Mouse (Mus musculus) liver, embryonic 16.5 days (tissue): Measurements from ENCODE around the gene Map3k20. TPM values are rescaled to one million over a fixed set of nuclear protein-coding genes. Genes with fewer than 3 reads are reported as not detected.

Source experiments
- ATAC-seq: fragments of 200-750 bp; cut with Nextera tagmentation; 2 replicates; pipeline ENCODE4 v1.8.0; 2017; ENCODE audit warnings: low read depth, mild to moderate bottlenecking, moderate number of reproducible peaks, moderate library complexity
- H3K27ac ChIP-seq: fragments of 300-500 bp; sonication (generic); 2 replicates; pipeline ENCODE4 v1.5.1; 2014; ENCODE audit warnings: mild to moderate bottlenecking, low read length
- H3K27me3 ChIP-seq: fragments of 300-500 bp; sonication (generic); 2 replicates; pipeline ENCODE4 v1.6.1; 2014; ENCODE audit warnings: low read depth, low read length, mixed read lengths; ENCODE audit not compliant: control insufficient read depth, insufficient read depth
- H3K36me3 ChIP-seq: fragments of 300-500 bp; sonication (generic); 2 replicates; pipeline ENCODE4 v1.6.1; 2014; ENCODE audit warnings: mild to moderate bottlenecking; ENCODE audit not compliant: control insufficient read depth, insufficient read depth
- H3K4me1 ChIP-seq: fragments of 300-500 bp; sonication (generic); 2 replicates; pipeline ENCODE4 v1.6.1; 2014; ENCODE audit warnings: low read depth, low read length, mixed read lengths; ENCODE audit not compliant: control insufficient read depth
- H3K4me2 ChIP-seq: fragments of 300-500 bp; sonication (generic); 2 replicates; pipeline ENCODE4 v1.6.1; 2014; ENCODE audit warnings: low read depth, low read length, mixed read lengths
- H3K4me3 ChIP-seq: fragments of 300-500 bp; sonication (generic); 2 replicates; pipeline ENCODE4 v1.5.1; 2014; ENCODE audit warnings: low read depth, mild to moderate bottlenecking, low read length
- H3K9ac ChIP-seq: fragments of 300-500 bp; sonication (generic); 2 replicates; pipeline ENCODE4 v1.6.1; 2014; ENCODE audit warnings: low read depth, low read length
- H3K9me3 ChIP-seq: fragments of 300-500 bp; sonication (generic); replicated peaks from 2 replicates; pipeline ENCODE4 v1.6.1; 2016; ENCODE audit warnings: low read length; ENCODE audit not compliant: control insufficient read depth
- WGBS: fragments of 180-500 bp; shearing (Covaris S2); extraction: QIAGEN DNeasy Blood & Tissue Kit; methylation state at CpG from one replicate; pipeline ENCODE4 v1.1.7; 2014; ENCODE audit not compliant: insufficient replicate concordance; 5-methylcytosine and 5-hydroxymethylcytosine counted together
- polyA plus RNA-seq: library from polyadenylated mRNA; unstranded; fragments of >200 nt; fragmentation: Nextera tagmentation; extraction: Ambion mirVana; gene quantifications from 2 replicates; pipeline ENCODE4 v1.2.1, GENCODE M21; 2015

Map3k20 gene
- polyA plus RNA-seq, 1 experiment from 2014 or later: 7.3 TPM

DNA sequence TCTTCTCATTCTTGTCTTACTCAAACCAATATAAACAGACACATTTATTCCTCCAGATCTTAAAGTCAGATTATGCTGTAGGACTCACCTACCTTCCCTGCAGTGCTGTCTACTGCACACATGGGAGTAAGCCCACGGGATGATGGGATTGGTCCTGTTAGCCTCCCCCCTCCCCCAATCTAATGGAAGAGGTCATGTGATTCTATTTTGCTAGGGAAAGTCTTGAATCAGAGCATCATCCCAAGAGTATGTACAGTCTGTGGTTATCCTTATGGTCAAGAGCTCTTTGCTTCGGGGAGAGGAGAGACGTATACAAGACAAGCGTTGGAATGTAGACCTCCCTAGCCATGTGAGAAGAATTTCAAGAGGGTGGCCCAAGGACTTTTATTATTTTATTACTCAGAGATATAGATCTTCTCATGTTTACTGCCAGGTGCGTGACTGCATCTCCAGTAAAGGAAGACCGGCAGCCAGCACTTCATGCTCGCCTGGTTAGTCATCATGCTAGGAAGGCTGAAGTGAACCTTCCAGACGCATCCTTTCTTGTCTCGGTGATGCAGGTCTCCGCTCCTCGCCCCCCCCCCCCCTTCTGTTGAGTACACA, 3.6 kb downstream of the Map3k20 start:
- H3K36me3 ChIP-seq: no peaks in the 10 kb centered on the region
- no peaks in the 10 kb centered on the region for H3K9me3 ChIP-seq
- 78% methylated on average over 11 of the region's 11 CpGs for WGBS
- ATAC-seq: no peak
- H3K4me1 ChIP-seq: peaks cover 14% of the 10 kb centered on the region
- H3K27ac ChIP-seq: no peak overlapping the region
- H3K4me2 ChIP-seq: no peak overlapping the region
- H3K27me3 ChIP-seq: no peaks in the 10 kb centered on the region
- H3K9ac ChIP-seq: no peak overlapping the region
- no peak overlapping the region for H3K4me3 ChIP-seq

DNA sequence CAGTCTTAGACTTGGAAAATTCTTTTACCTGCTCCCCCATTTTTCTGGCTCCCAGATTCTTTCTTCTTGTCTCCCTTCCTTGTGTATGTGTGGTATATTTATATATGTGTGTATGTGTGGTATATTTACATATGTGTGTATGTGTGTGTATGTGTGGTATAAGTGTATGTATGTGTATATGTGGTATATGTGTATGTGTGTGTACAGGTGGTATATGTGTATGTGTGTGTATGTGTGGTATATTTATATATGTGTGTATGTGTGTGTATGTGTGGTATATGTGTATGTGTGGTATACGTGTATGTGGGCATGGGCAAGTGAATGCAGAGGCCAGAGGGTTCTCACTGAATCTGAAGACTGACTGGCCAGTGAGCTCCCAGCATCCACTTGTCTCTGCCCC, 5.7 kb downstream of the Map3k20 start:
- H3K36me3 ChIP-seq: no peaks in the 10 kb centered on the region
- ATAC-seq: no peak
- no peak overlapping the region for H3K4me3 ChIP-seq
- peaks cover 14% of the 10 kb centered on the region for H3K4me1 ChIP-seq
- no peaks in the 10 kb centered on the region for H3K27me3 ChIP-seq
- 68% methylated on average over 1 of the region's 1 CpGs for WGBS
- no peak overlapping the region for H3K4me2 ChIP-seq
- H3K9me3 ChIP-seq: no peaks in the 10 kb centered on the region
- no peak overlapping the region for H3K27ac ChIP-seq
- H3K9ac ChIP-seq: no peak overlapping the region

DNA sequence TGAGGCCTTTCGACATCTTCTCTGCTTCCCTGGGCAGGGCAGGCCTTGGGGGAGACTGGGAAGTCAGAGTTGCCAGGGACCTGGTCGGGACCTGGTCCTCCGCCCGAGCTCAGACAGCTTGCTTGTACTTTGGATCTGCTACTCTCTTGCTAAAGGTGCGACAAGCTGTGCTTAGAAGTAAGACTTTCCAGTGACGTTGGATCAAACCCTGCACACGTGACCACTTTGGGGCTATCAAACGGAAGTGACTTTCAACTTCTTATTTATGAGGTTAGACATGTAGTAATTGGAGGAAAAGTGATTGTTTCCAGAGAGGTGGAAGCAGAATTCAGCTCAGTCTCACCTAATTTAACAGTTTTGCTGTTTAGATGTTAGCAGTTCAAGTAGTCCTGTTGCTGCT, 7.1 kb downstream of the Map3k20 start:
- peaks cover 11% of the 10 kb centered on the region for H3K4me1 ChIP-seq
- WGBS: 76% methylated on average over 8 of the region's 8 CpGs
- H3K9ac ChIP-seq: no peak overlapping the region
- no peak overlapping the region for H3K27ac ChIP-seq
- no peak for ATAC-seq
- H3K27me3 ChIP-seq: no peaks in the 10 kb centered on the region
- no peak overlapping the region for H3K4me3 ChIP-seq
- H3K36me3 ChIP-seq: no peaks in the 10 kb centered on the region
- no peak overlapping the region for H3K4me2 ChIP-seq
- no peaks in the 10 kb centered on the region for H3K9me3 ChIP-seq

GRCm38 (mm10) chr2:72294994-72295393, 9.6 kb downstream of the Map3k20 start:
- no peak overlapping the region for H3K4me3 ChIP-seq
- H3K27ac ChIP-seq: no peak overlapping the region
- no peaks in the 10 kb centered on the region for H3K27me3 ChIP-seq
- H3K4me1 ChIP-seq: peaks cover 4% of the 10 kb centered on the region; the same call in 1 of the 2 replicates
- no peaks in the 10 kb centered on the region; the same call in 1 of the 2 replicates for H3K36me3 ChIP-seq
- no peak overlapping the region for H3K4me2 ChIP-seq
- H3K9ac ChIP-seq: no peak overlapping the region
- ATAC-seq: no peak
- no peaks in the 10 kb centered on the region for H3K9me3 ChIP-seq
- 81% methylated on average over 6 of the region's 6 CpGs for WGBS

DNA sequence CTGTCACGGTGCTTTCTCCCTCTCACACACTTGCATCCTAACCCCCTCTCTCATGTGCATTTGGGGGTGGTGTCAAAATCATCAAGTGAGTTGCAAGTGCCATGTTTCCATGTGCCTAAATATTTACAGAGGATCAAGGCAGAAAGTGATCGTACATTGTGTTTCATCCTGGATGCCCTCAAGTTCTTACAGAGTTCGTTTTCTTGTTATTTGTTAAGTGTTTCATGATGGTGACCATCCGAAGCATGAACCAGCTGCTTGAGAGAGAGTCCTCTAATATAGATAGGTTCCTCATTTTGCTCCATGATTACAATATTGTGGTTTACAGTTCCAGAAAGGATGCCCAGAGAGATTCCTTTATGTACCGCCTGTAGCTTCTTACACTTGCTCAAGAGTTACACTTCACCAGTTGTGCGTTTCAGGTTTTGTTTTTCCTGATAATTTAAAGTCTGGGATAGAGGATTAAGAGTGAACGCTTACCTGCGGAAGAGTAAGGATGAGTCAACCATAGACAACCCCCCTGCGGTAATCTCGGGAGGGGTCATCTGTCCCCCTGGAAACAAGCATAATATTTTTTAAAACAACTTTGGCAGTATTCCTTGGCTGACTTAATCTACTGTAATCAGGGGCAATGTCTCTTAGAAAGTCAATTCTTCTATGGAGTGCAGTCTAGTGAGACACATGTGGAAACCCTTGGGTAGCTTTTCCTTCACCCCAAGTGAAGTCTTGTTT, 11.7 kb downstream of the Map3k20 start:
- H3K4me1 ChIP-seq: peaks cover 4% of the 10 kb centered on the region; the same call in 1 of the 2 replicates
- ATAC-seq: no peak
- H3K4me3 ChIP-seq: no peak overlapping the region
- no peaks in the 10 kb centered on the region; the same call in none of the 2 replicates for H3K36me3 ChIP-seq
- no peak overlapping the region for H3K9ac ChIP-seq
- H3K27me3 ChIP-seq: no peaks in the 10 kb centered on the region
- H3K4me2 ChIP-seq: no peak overlapping the region
- no peak overlapping the region for H3K27ac ChIP-seq
- no peaks in the 10 kb centered on the region for H3K9me3 ChIP-seq
- WGBS: 80% methylated on average over 10 of the region's 10 CpGs

DNA sequence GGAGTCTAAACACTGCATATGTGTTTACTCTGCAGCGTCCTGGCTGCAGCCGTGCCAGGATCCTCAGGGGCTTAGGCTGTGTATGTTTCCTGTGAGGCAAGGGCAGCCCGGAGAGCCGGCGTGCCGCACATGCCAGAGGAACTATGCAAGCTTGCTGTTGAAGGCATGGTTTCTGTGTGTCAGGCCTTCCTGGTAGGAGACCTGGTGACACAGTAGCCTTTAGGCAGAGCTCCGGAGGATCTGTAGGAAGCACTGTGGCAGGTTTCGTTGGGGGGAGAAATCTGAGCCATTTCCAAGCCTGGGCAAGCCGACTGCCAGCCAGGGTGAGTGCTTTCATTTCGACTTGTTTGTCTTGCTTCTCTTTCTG, 12.3 kb downstream of the Map3k20 start:
- H3K4me1 ChIP-seq: peaks cover 4% of the 10 kb centered on the region; the same call in 1 of the 2 replicates
- H3K4me2 ChIP-seq: no peak overlapping the region
- H3K27me3 ChIP-seq: no peaks in the 10 kb centered on the region
- 73% methylated on average over 10 of the region's 10 CpGs for WGBS
- no peaks in the 10 kb centered on the region for H3K9me3 ChIP-seq
- H3K4me3 ChIP-seq: no peak overlapping the region
- no peak overlapping the region for H3K27ac ChIP-seq
- no peak for ATAC-seq
- H3K36me3 ChIP-seq: no peaks in the 10 kb centered on the region; the same call in none of the 2 replicates
- H3K9ac ChIP-seq: no peak overlapping the region

GRCm38 (mm10) chr2:72298406-72298805, 13.0 kb downstream of the Map3k20 start:
- ATAC-seq: no peak
- no peaks in the 10 kb centered on the region for H3K9me3 ChIP-seq
- H3K27ac ChIP-seq: no peak overlapping the region
- H3K4me3 ChIP-seq: no peak overlapping the region
- H3K4me1 ChIP-seq: peaks cover 4% of the 10 kb centered on the region; the same call in 1 of the 2 replicates
- 52% methylated on average over 4 of the region's 4 CpGs for WGBS
- no peaks in the 10 kb centered on the region for H3K27me3 ChIP-seq
- H3K36me3 ChIP-seq: no peaks in the 10 kb centered on the region; the same call in none of the 2 replicates
- no peak overlapping the region for H3K4me2 ChIP-seq
- H3K9ac ChIP-seq: no peak overlapping the region

DNA sequence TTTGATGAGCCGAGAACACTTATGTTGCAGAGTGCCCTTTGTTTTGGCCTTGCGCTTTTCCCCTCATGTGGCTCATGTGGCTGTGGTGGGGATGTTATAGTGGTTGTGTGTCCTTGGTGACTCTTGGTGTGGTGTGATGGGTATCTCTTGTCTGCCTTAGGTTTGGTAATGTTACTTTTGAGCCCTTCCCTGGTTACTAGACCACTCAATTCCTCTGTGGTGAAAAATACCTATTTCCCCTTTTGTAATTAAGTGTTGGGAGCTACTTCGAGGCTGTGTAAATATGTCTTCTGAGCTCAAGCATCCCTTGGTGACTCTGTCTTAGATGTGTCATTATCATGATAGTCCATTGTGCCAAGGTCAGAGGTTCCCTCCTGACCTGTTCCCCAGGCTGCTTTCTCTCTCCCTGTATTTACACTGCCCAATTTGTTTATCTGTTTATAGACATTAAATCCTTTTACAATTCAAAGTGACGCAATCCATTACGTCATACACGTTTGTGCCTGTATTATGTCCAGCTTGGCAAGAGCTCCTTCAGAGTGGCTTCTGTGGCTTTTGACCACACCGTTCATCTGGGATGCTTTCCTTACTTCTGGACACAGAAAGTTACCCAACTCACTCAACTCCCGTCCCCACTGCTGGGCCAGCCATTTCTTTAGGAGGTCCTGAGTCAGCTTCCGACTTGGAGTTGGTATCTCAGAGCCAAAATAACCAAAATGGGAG, 15.9 kb downstream of the Map3k20 start:
- no peak overlapping the region for H3K9ac ChIP-seq
- 68% methylated on average over 9 of the region's 9 CpGs for WGBS
- no peaks in the 10 kb centered on the region for H3K27me3 ChIP-seq
- ATAC-seq: no peak
- H3K4me2 ChIP-seq: no peak overlapping the region
- no peaks in the 10 kb centered on the region for H3K9me3 ChIP-seq
- peaks cover 4% of the 10 kb centered on the region; the same call in 1 of the 2 replicates for H3K4me1 ChIP-seq
- H3K36me3 ChIP-seq: peaks cover 12% of the 10 kb centered on the region
- no peak overlapping the region for H3K4me3 ChIP-seq
- H3K27ac ChIP-seq: no peak overlapping the region

DNA sequence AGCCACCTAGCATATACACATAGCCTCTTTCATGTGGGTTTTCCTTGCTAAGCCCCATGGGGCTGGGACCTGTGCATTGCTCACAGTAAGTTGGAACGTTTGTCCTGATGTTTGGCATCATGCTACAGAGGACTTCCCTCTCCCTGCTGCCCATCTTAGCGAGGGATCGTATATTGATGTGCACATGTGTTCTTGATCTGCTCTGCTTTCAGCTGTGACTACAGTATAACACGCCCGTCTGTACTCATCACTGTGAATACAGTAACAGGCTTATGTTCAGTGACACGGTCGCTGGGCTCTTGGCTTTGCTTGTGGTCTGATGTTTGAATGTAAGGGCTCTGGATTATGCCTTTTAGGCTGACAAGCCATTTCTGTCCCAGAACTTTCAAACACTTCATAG, 20.3 kb downstream of the Map3k20 start:
- Histone ChIP-seq H3K4me2 (no peak overlapping the region), H3K9me3 (no peaks in the 10 kb centered on the region), H3K4me1 (peaks cover 4% of the 10 kb centered on the region), H3K9ac (no peak overlapping the region), H3K4me3 (no peak overlapping the region), H3K27me3 (no peaks in the 10 kb centered on the region), H3K27ac (no peak overlapping the region), H3K36me3 (peaks cover 13% of the 10 kb centered on the region)
- ATAC-seq: no peak
- 84% methylated on average over 7 of the region's 7 CpGs for WGBS
